Comparison of ENCODE assay signal across 8 mouse cellular contexts in genomic region chr4:100527554-100528001, GRCm38 (mm10). TPM values are rescaled to one million over a fixed set of nuclear protein-coding genes. Genes with fewer than 3 reads are reported as not detected.
A peak's percentile ranks its signal among the peaks of the same experiment; 100 is the strongest.
DNase-seq lines count a peak whose midpoint lies in the region; ATAC-seq lines count a peak whose summit lies in the region.

No protein-coding gene starts in this region.

- H3K27ac ChIP-seq in heart, embryonic 16.5 days (ENCODE audit: low read length): peak overlapping the region; percentile 56
- H3K27ac ChIP-seq in liver, embryonic 15.5 days (replicated peaks): no peak overlapping the region

- peak; percentile 79 for DNase-seq in heart, adult 11 months
- DNase-seq in heart, adult 9 months (ENCODE audit: low spot score in 2 of 2): no peak
- DNase-seq in brain, adult 2 months (ENCODE audit: low read depth, low spot score): peak; percentile 10
- no peak for DNase-seq in layer of hippocampus, postnatal 36 days
- no peak for DNase-seq in spleen, adult 18-20 months
- no peak for DNase-seq in cerebellum, adult 9-10 months

- peak overlapping the region; percentile 53 for H3K9ac ChIP-seq in heart, embryonic 16.5 days (ENCODE audit: low read length)
- H3K9ac ChIP-seq in liver, embryonic 15.5 days: no peak overlapping the region

- no peaks in the 10 kb centered on the region for H3K27me3 ChIP-seq in heart, embryonic 16.5 days (ENCODE audit: control insufficient read depth, insufficient read depth, low read length)
- H3K27me3 ChIP-seq in liver, embryonic 15.5 days: no peaks in the 10 kb centered on the region; the same call in 1 of the 2 replicates

- no peaks in the 10 kb centered on the region for H3K9me3 ChIP-seq in heart, embryonic 16.5 days (replicated peaks; ENCODE audit: control insufficient read depth, low read length)
- H3K9me3 ChIP-seq in liver, embryonic 15.5 days (replicated peaks): no peaks in the 10 kb centered on the region

- H3K4me3 ChIP-seq in heart, embryonic 16.5 days (ENCODE audit: low read length): peak overlapping the region; percentile 30
- no peak overlapping the region for H3K4me3 ChIP-seq in liver, embryonic 15.5 days (replicated peaks)

- H3K4me2 ChIP-seq in heart, embryonic 16.5 days (ENCODE audit: low read depth, low read length): peak overlapping the region; percentile 56
- H3K4me2 ChIP-seq in liver, embryonic 15.5 days: 0 out of 2 replicates have a peak overlapping the region, but pooled peaks have one; percentile 2

- peak; percentile 77 for ATAC-seq in heart, embryonic 16.5 days (replicated peaks; ENCODE audit: extremely low read depth, insufficient read depth, low FRiP score)
- ATAC-seq in liver, embryonic 15.5 days (ENCODE audit: insufficient read depth): no peak

- 7% methylated on average over 15 of the region's 15 CpGs for WGBS in heart, embryonic 16.5 days
- WGBS in liver, embryonic 15.5 days (ENCODE audit: insufficient replicate concordance): 10% methylated on average over 15 of the region's 15 CpGs

- no peaks in the 10 kb centered on the region for H3K36me3 ChIP-seq in heart, embryonic 16.5 days (ENCODE audit: control insufficient read depth, insufficient read depth)
- no peaks in the 10 kb centered on the region for H3K36me3 ChIP-seq in liver, embryonic 15.5 days (replicated peaks)

- peaks cover 35% of the 10 kb centered on the region for H3K4me1 ChIP-seq in heart, embryonic 16.5 days (ENCODE audit: control insufficient read depth, insufficient read depth, low read length)
- H3K4me1 ChIP-seq in liver, embryonic 15.5 days (replicated peaks): no peaks in the 10 kb centered on the region

RNA-seq across cellular contexts. Expression of gene Ube2u, which starts 48.9 kb away (rescaled TPM):
- 0.16 and 0.27 TPM in 2 replicates for polyA plus RNA-seq in heart, embryonic 16.5 days (2015; fragmentation: Nextera tagmentation; extraction: Ambion mirVana)
- 0.32 and 0.33 TPM in 2 replicates for polyA plus RNA-seq in liver, embryonic 15.5 days (2015; fragmentation: Nextera tagmentation; extraction: Ambion mirVana)
- not detected for total RNA-seq in layer of hippocampus, postnatal 36 days (2021)

Comparison
In these comparisons a context has a peak if more than half of its experiments do, and no peak if none do; other contexts are left out.
1. DNase-seq: peak in heart, adult 11 months (single experiment) and brain, adult 2 months (single experiment); none in heart, adult 9 months (0 of 2), layer of hippocampus, postnatal 36 days (0 of 2), spleen, adult 18-20 months (0 of 2) and cerebellum, adult 9-10 months (single experiment).